Mouse (Mus musculus) thymus, adult 2 months (tissue): ENCODE measurements at regions not wholly inside any gene's neighbourhood (a gene's known extent, or its start where the extent isn't known, plus 50 kb on each side); places are given as distances from the start of the nearest gene placed in this dataset.

Experiments used
- DNase-seq: peaks from one replicate; pipeline ENCODE4 v3.0.0; 2021
- H3K27ac ChIP-seq: fragments of 200-500 bp; 2 replicates; pipeline ENCODE4 v1.5.1; 2012; ENCODE audit warnings: low read length, control low read depth; ENCODE audit not compliant: control insufficient read depth, insufficient read depth
- H3K27me3 ChIP-seq: fragments of 200-500 bp; 2 replicates; pipeline ENCODE4 v1.6.1; 2012; ENCODE audit warnings: mild to moderate bottlenecking, low read length, moderate library complexity, mixed read lengths; ENCODE audit not compliant: control insufficient read depth, insufficient read depth
- H3K36me3 ChIP-seq: fragments of 200-500 bp; 2 replicates; pipeline ENCODE4 v1.6.1; 2012; ENCODE audit warnings: mild to moderate bottlenecking, low read length, moderate library complexity; ENCODE audit not compliant: control insufficient read depth, insufficient read depth
- H3K4me1 ChIP-seq: fragments of 200-500 bp; replicated peaks from 2 replicates; pipeline ENCODE4 v1.6.1; 2012; ENCODE audit warnings: low read length; ENCODE audit not compliant: control insufficient read depth, insufficient read depth
- H3K4me3 ChIP-seq: fragments of 200-500 bp; 2 replicates; pipeline ENCODE4 v1.5.1; 2012; ENCODE audit warnings: mild to moderate bottlenecking, low read length, control low read depth, moderate library complexity; ENCODE audit not compliant: control insufficient read depth, insufficient read depth
- CTCF ChIP-seq: fragments of 200-500 bp; IDR thresholded peaks from 2 replicates; pipeline ENCODE4 v1.5.1; 2012; ENCODE audit warnings: mild to moderate bottlenecking, control low read depth, low read length, moderate library complexity, borderline replicate concordance; ENCODE audit not compliant: control insufficient read depth, poor library complexity, insufficient read depth; ENCODE audit errors: extremely low read depth
- POLR2A ChIP-seq: fragments of 200-500 bp; IDR thresholded peaks from 2 replicates; pipeline ENCODE4 v1.6.1; 2012; ENCODE audit warnings: mild to moderate bottlenecking, low read length, control low read depth, moderate library complexity; ENCODE audit not compliant: control insufficient read depth, poor library complexity, insufficient read depth; ENCODE audit errors: extremely low read depth
- WGBS: fragments of 180-500 bp; shearing (Covaris S2); methylation state at CpG from one replicate; pipeline ENCODE4 v1.1.7; 2018; 5-methylcytosine and 5-hydroxymethylcytosine counted together

DNA sequence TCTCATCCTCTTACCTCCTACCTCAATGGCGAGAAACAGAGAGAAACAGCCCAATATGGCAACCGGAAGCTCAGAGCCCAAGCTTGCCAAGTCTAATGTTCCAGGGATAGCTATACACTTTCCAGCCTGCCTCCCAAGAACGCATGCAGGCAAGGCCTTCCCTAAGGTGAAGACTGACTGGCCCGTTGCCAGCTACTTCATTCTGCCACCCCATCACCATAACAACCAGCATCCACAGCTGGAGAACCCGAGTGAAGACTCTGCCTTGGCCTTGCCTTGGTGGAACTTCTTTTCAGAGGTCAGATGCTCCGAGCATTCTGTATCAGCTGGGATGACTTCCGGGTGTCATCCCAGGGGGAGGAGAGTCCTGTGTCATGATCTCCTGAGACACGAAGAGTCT is 130.6 kb downstream of the Vrk1 start:
- H3K36me3 ChIP-seq: no peaks in the 10 kb centered on the region
- H3K27ac ChIP-seq: no peak overlapping the region
- no peak for DNase-seq
- whole genome bisulfite sequencing: 93% methylated on average over 8 of the region's 8 CpGs
- H3K4me1 ChIP-seq: no peaks in the 10 kb centered on the region
- H3K27me3 ChIP-seq: no peaks in the 10 kb centered on the region
- no peak overlapping the region for H3K4me3 ChIP-seq
- TF ChIP-seq CTCF (no peak), POLR2A (no peak)

GRCm38 (mm10) chr12:106143548-106143947 is 133.5 kb downstream of the Vrk1 start:
- 91% methylated on average over 3 of the region's 3 CpGs for WGBS

DNA sequence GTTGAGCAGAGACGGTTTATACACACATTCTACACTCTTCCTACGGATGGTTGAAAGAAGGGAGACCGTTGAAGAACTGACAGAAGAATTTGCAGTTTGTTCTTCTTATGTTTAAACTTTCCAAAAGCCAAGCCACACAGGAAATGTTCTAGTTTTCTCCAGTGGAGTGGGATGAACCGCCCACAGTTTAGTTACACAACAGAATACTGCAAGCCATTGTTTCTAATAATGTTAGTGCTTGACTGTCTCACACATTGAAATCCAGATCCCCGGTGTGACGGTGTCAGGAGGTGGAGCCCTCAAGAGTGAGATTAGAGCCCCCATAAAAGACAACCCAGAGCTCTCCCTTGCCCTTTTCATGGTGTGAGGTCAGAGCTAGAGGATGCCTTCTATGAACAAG is 146.8 kb downstream of the Vrk1 start:
- no peaks in the 10 kb centered on the region for H3K4me1 ChIP-seq
- DNase-seq: no peak
- no peak for TF ChIP-seq POLR2A
- no peak for TF ChIP-seq CTCF
- no peak overlapping the region for H3K27ac ChIP-seq
- H3K36me3 ChIP-seq: no peaks in the 10 kb centered on the region
- no peaks in the 10 kb centered on the region for H3K27me3 ChIP-seq
- no peak overlapping the region for H3K4me3 ChIP-seq
- 80% methylated on average over 6 of the region's 6 CpGs for WGBS

More at GRCm38 (mm10) chr12:106143548-106143947, 133.5 kb downstream of the Vrk1 start:
- Histone ChIP-seq H3K4me3 (no peak overlapping the region), H3K27me3 (no peaks in the 10 kb centered on the region), H3K36me3 (no peaks in the 10 kb centered on the region), H3K4me1 (no peaks in the 10 kb centered on the region), H3K27ac (no peak overlapping the region)
- no peak for DNase-seq
- TF ChIP-seq POLR2A (no peak), CTCF (no peak)

DNA sequence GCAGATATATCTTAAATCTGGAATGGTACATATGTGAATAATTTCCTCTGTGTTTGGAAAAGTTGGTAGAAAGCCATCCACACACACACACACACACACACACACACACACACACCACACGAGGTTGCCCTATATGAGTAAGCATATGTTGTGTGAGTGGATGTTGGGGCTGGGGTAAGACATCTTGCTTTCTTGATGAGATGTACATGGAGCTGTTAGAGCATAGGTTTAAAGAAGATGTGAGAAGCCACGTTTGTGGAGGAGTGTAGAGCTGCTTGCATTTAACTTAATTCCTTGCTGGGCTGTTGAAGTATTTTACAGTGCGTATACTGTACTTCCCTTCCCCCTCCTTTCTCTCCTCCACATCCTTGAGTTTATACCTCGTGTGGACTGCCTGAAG is 147.8 kb downstream of the Vrk1 start:
- Histone ChIP-seq H3K27me3 (no peaks in the 10 kb centered on the region), H3K4me1 (no peaks in the 10 kb centered on the region), H3K27ac (no peak overlapping the region), H3K4me3 (no peak overlapping the region), H3K36me3 (no peaks in the 10 kb centered on the region)
- no peak for TF ChIP-seq CTCF
- no peak for TF ChIP-seq POLR2A
- WGBS: 64% methylated on average over 4 of the region's 4 CpGs
- DNase-seq: no peak

- H3K4me1 ChIP-seq: no peaks in the 10 kb centered on the region
- H3K36me3 ChIP-seq: no peaks in the 10 kb centered on the region
- H3K4me3 ChIP-seq: no peak overlapping the region
- 97% methylated on average over 14 of the region's 14 CpGs for WGBS
- TF ChIP-seq CTCF: no peak
- TF ChIP-seq POLR2A: no peak
- DNase-seq: no peak
- H3K27ac ChIP-seq: no peak overlapping the region
- no peaks in the 10 kb centered on the region for H3K27me3 ChIP-seq
Observed at GRCm38 (mm10) chr12:106158620-106159019, 148.6 kb downstream of the Vrk1 start.

GRCm38 (mm10) chr12:106171301-106171700 is 161.3 kb downstream of the Vrk1 start:
- Histone ChIP-seq H3K27me3 (peaks cover 5% of the 10 kb centered on the region; the same call in 1 of the 2 replicates), H3K4me1 (no peaks in the 10 kb centered on the region), H3K4me3 (no peak overlapping the region), H3K36me3 (no peaks in the 10 kb centered on the region), H3K27ac (no peak overlapping the region)
- TF ChIP-seq POLR2A (no peak), CTCF (no peak)
- DNase-seq: no peak
- WGBS: 73% methylated on average over 5 of the region's 5 CpGs

DNA sequence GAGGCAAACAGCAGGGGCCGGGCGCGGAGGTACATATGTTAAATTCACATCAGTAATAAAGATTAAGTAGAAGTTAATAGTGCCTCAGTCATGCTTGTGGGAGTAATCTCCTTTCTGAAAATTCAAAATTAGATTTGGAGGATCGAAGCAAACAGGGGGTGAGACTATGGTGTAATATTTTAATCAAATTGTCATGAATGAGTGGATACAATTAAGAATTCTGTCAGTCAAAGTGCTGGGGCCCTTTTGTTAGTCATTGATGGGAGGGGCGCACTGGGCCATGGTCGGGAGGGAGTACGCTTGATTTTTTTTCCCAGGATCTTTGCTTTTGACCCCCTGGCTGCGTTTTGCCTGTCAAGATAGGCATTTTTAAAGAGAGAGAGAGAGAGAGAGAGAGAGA is 163.2 kb downstream of the Vrk1 start:
- H3K4me1 ChIP-seq: no peaks in the 10 kb centered on the region
- TF ChIP-seq POLR2A (no peak), CTCF (no peak)
- H3K27me3 ChIP-seq: peaks cover 5% of the 10 kb centered on the region; the same call in 1 of the 2 replicates
- 53% methylated on average over 8 of the region's 8 CpGs for WGBS
- H3K36me3 ChIP-seq: no peaks in the 10 kb centered on the region
- no peak for DNase-seq
- H3K4me3 ChIP-seq: no peak overlapping the region
- H3K27ac ChIP-seq: no peak overlapping the region
